Comparison of ENCODE assay signal across 23 mouse cellular contexts in the genomic region with DNA sequence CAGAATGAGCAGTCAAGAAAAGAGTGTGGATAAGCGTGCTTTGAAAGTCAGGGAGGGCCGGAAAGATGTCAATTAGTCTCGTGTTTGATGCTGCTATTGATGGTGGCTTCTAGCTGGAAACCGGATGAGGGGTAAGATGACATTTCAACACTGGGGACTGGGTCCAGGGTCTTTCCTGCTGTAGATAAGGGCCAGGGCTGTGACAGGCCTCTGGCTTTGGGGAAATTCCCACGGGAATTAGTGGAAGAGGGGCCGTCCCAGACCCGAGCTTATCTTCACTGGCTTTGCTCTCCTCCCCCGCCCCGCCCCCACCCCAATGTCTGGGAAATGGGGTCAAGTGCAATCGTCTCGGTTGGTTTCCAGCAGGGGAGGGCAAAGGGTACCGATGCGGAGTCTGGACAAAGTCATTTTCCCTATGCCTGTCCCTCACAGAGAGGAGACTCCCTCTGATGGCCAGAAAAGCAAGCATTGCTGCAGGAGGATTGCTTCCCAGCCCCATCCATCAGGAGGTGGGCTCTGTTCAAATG. TPM values are rescaled to one million over a fixed set of nuclear protein-coding genes. Genes with fewer than 3 reads are reported as not detected.
DNase-seq lines count a peak whose midpoint lies in the region; ATAC-seq lines count a peak whose summit lies in the region.
"Had no signal": no experiment of that assay in that cellular context is flagged by ENCODE, and none has a peak within 500 bp of the region (broad histone marks: within the 10 kb centered on the region; RNA-seq: fewer than 3 reads in every experiment).

No protein-coding gene starts in this region.

- no peak for ATAC-seq in liver, embryonic 12.5 days
- ATAC-seq in embryonic facial prominence, embryonic 12.5 days (ENCODE audit: insufficient number of reproducible peaks, insufficient read depth, low FRiP score, low TSS enrichment) = no peak
- ATAC-seq: forebrain, postnatal 0 days; intestine, embryonic 16.5 days had no signal

- H3K27me3 ChIP-seq in heart, embryonic 10.5 days (ENCODE audit: insufficient read depth, poor library complexity, severe bottlenecking) = peaks cover 98% of the 10 kb centered on the region
- peaks cover 99% of the 10 kb centered on the region for H3K27me3 ChIP-seq in liver, embryonic 12.5 days (replicated peaks)
- peaks cover 35% of the 10 kb centered on the region for H3K27me3 ChIP-seq in embryonic facial prominence, embryonic 12.5 days

- peaks cover 49% of the 10 kb centered on the region for H3K4me1 ChIP-seq in heart, embryonic 10.5 days
- H3K4me1 ChIP-seq in liver, embryonic 12.5 days = peaks cover 14% of the 10 kb centered on the region
- H3K4me1 ChIP-seq in embryonic facial prominence, embryonic 12.5 days = peaks cover 34% of the 10 kb centered on the region

- WGBS in heart, embryonic 10.5 days = 3% methylated on average over 13 of the region's 13 CpGs
- 10% methylated on average over 13 of the region's 13 CpGs for WGBS in liver, embryonic 12.5 days (ENCODE audit: insufficient replicate concordance)
- WGBS in embryonic facial prominence, embryonic 12.5 days = 17% methylated on average over 13 of the region's 13 CpGs

- DNase-seq in heart, embryonic 10.5 days (ENCODE audit: low spot score) = no peak
- DNase-seq in heart, adult 8-10 months (ENCODE audit: low spot score) = no peak
- DNase-seq in liver = peak; percentile 47
- DNase-seq in retina, embryonic 14.5 days (ENCODE audit: low spot score) = peak; percentile 43
- no peak for DNase-seq in urinary bladder, adult 18-20 months (ENCODE audit: low spot score in 2 of 2)
- DNase-seq: B cell, adult 2 months; cerebellum, adult 2 months; cerebellum, postnatal 36 days; forebrain, postnatal 0 days; heart, postnatal 4 days; layer of hippocampus, postnatal 36 days; thymus, adult 18-20 months; thymus, postnatal 4 days had no signal

- no peaks in the 10 kb centered on the region for H3K9me3 ChIP-seq in heart, embryonic 10.5 days
- H3K9me3 ChIP-seq in liver, embryonic 12.5 days (replicated peaks) = no peaks in the 10 kb centered on the region
- H3K9me3 ChIP-seq in embryonic facial prominence, embryonic 12.5 days = no peaks in the 10 kb centered on the region
- H3K9me3 ChIP-seq: heart, embryonic 13.5 days; hindbrain, embryonic 15.5 days; limb, embryonic 15.5 days; lung, embryonic 15.5 days; neural tube, embryonic 15.5 days; stomach, embryonic 15.5 days had no signal

- H3K4me2 ChIP-seq in liver, embryonic 12.5 days = no peak overlapping the region
- H3K4me2 ChIP-seq in embryonic facial prominence, embryonic 12.5 days (replicated peaks) = 0 out of 2 replicates have a peak overlapping the region, but pooled peaks have one; percentile 7
- H3K4me2 ChIP-seq: heart, embryonic 13.5 days; hindbrain, embryonic 15.5 days; limb, embryonic 15.5 days; lung, embryonic 15.5 days; neural tube, embryonic 15.5 days; stomach, embryonic 15.5 days had no signal

- H3K36me3 ChIP-seq in heart, embryonic 10.5 days = no peaks in the 10 kb centered on the region
- H3K36me3 ChIP-seq in liver, embryonic 12.5 days = no peaks in the 10 kb centered on the region
- no peaks in the 10 kb centered on the region for H3K36me3 ChIP-seq in embryonic facial prominence, embryonic 12.5 days
- H3K36me3 ChIP-seq: heart, embryonic 13.5 days; hindbrain, embryonic 15.5 days; limb, embryonic 15.5 days; lung, embryonic 15.5 days; neural tube, embryonic 15.5 days; stomach, embryonic 15.5 days had no signal

- H3K9ac ChIP-seq in liver, embryonic 12.5 days = no peak overlapping the region
- H3K9ac ChIP-seq in embryonic facial prominence, embryonic 12.5 days = no peak overlapping the region
- H3K9ac ChIP-seq: forebrain, postnatal 0 days; heart, embryonic 13.5 days; hindbrain, embryonic 15.5 days; limb, embryonic 15.5 days; lung, embryonic 15.5 days; neural tube, embryonic 15.5 days; stomach, embryonic 15.5 days had no signal

- H3K4me3 ChIP-seq in heart, embryonic 10.5 days = no peak overlapping the region
- no peak overlapping the region for H3K4me3 ChIP-seq in liver, embryonic 12.5 days
- no peak overlapping the region for H3K4me3 ChIP-seq in embryonic facial prominence, embryonic 12.5 days
- H3K4me3 ChIP-seq: heart, embryonic 13.5 days; hindbrain, embryonic 15.5 days; layer of hippocampus, adult 2 months; limb, embryonic 15.5 days; lung, embryonic 15.5 days; neural tube, embryonic 15.5 days; stomach, embryonic 15.5 days had no signal

- H3K27ac ChIP-seq in heart, embryonic 10.5 days = peak overlapping the region; percentile 13
- H3K27ac ChIP-seq in liver, embryonic 12.5 days = no peak overlapping the region
- no peak overlapping the region for H3K27ac ChIP-seq in embryonic facial prominence, embryonic 12.5 days
- H3K27ac ChIP-seq: heart, embryonic 13.5 days; layer of hippocampus, adult 2 months; limb, embryonic 15.5 days; lung, embryonic 15.5 days; neural tube, embryonic 15.5 days; stomach, embryonic 15.5 days had no signal

RNA-seq across cellular contexts. Expression of a gene that starts 7.2 kb away (rescaled TPM):
- polyA plus RNA-seq in heart, embryonic 10.5 days (2016; fragmentation: Nextera tagmentation; extraction: Ambion mirVana) = 4.5 and 9.9 TPM in 2 replicates
- under 1 TPM; 0.29 to 0.52 (median 0.47) TPM for total RNA-seq in heart, adult 8-10 months (2022)
- polyA plus RNA-seq in liver, embryonic 12.5 days (2016; fragmentation: Nextera tagmentation; extraction: Ambion mirVana) = 4.8 and 5.9 TPM in 2 replicates
- polyA plus RNA-seq in embryonic facial prominence, embryonic 12.5 days (2016; fragmentation: Nextera tagmentation; extraction: Ambion mirVana) = 33.0 and 36.7 TPM in 2 replicates

Comparison
In these comparisons a context has a peak if more than half of its experiments do, and no peak if none do; other contexts are left out.
1. DNase-seq: peak in liver (single experiment) and retina, embryonic 14.5 days (single experiment); none in heart, embryonic 10.5 days (single experiment), heart, adult 8-10 months (single experiment) and urinary bladder, adult 18-20 months (0 of 2).